Mouse (Mus musculus): ENCODE results near the gene Masp1. TPM values are rescaled to one million over a fixed set of nuclear protein-coding genes. Genes with fewer than 3 reads are reported as not detected.

Masp1 gene
- total RNA-seq, 2 experiments from 2014 or later = 11.6 to 13.4 TPM

DNA sequence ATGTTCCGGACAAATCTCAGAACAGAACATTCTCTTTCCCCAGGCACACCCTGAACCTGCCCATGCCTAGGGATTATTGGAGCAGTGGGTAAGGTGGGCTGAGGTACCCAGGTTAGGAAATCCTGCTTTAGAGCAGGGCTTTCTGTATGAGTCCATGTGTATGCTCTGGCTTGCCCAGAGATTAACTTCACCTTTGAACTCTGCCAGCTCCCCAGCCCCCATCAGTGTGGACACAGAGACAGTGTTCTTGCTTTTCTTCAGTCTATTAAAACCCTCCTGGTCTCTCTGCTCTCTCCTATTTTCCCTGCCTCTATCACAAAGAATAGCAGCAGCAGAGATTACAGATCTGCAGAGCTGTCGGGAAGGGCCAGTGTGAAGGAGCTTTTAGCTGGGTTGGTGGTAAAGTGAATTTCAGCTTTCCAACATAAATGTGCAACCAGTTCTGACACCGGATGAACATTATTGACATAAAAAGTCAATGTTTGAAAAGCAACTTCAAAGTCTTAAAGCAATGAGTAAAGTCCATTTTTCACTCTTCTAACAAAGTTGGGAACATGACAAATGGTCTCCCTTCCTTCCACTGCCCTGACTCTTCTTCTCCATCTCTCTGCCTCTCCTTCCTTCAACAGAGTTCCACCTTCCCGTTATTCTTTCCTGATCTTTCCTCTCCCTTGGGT lies 56.8 kb downstream of the Masp1 start:
- DNase-seq = no peak

DNA sequence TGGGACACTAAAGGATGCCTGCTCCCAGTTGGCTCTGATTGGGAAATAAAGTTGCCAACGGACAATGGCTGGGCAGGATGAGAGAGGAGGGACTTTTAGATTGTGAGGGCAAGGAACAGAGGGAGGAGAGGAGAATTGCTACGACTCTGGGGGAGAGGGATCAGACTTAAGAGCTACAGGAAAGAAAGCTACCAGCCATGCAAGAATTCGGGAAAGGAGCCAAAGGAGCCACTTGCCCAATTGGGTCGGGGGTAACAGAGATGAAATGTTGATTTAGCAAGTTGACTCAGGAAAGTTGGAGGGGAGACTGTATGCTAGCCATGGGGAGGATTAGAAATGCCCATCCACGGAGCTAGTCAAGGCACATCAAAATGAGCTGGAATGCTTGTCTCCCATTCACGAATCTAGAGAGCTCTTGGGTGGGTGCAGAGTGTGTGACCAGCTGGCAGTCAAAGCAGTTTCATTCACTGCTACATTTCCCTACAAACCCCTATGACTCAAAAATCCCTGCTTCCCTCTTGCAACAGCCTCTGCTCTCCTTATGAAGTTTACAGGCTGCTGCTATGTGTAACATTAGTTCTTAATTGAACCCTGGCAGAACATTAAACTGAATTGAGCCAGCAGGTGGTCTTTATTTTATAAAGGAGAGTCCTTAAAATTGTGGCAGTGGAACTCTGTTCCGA lies 61.6 kb downstream of the Masp1 start:
- no peak for DNase-seq

GRCm38 (mm10) chr16:23457338-23457737 lies 63.3 kb downstream of the Masp1 start:
- no peak for DNase-seq

GRCm38 (mm10) chr16:23456534-23456933 lies 64.1 kb downstream of the Masp1 start:
- DNase-seq = peak; percentile 44 to 55

DNA sequence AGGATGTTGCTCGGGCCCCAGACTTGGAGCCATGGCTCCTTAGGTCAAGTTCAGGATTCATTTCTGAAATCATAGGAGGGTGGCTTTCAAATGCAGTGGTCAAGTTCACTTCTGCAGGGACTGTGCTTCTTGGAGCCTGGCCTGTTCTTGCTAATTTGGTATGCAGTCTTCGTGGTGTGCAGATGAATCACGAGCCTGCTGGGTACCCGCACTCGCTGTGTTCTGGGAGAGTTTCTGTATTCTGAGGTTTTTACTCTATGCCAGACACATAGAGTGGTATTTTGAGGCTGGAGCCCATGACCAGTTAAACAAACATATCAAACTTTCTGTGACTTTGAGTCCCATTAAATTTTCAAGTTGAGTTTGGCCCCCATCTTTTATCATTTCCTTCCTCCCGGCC lies 66.2 kb downstream of the Masp1 start:
- DNase-seq = no peak

DNA sequence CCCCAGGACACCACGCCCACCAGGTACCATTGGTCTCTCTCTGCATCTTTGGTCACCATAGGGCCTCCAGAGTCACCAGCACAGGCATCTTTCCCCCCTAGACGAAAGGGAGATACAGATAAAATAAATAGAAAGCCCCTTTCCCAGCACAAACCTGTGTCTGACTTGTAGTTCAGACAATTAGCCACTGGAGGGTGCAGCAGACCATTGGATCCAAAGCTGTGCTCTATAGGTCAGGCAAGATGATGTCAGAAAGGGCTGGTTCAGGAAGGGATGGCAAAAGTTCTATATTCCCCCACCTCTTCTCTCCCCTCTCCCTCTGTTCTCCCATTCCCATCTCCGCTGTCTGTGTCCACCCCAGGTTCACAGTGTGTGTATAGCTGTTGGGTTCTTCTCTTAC lies 68.1 kb downstream of the Masp1 start:
- peak; percentile 22 to 72 for DNase-seq

- no peak for DNase-seq
Measured at GRCm38 (mm10) chr16:23450816-23451215, 69.8 kb downstream of the Masp1 start.

GRCm38 (mm10) chr16:23449946-23450345 lies 70.7 kb downstream of the Masp1 start:
- DNase-seq = no peak

- DNase-seq = peak; percentile 36 to 51
Measured at GRCm38 (mm10) chr16:23444231-23444630, 76.4 kb downstream of the Masp1 start.

DNA sequence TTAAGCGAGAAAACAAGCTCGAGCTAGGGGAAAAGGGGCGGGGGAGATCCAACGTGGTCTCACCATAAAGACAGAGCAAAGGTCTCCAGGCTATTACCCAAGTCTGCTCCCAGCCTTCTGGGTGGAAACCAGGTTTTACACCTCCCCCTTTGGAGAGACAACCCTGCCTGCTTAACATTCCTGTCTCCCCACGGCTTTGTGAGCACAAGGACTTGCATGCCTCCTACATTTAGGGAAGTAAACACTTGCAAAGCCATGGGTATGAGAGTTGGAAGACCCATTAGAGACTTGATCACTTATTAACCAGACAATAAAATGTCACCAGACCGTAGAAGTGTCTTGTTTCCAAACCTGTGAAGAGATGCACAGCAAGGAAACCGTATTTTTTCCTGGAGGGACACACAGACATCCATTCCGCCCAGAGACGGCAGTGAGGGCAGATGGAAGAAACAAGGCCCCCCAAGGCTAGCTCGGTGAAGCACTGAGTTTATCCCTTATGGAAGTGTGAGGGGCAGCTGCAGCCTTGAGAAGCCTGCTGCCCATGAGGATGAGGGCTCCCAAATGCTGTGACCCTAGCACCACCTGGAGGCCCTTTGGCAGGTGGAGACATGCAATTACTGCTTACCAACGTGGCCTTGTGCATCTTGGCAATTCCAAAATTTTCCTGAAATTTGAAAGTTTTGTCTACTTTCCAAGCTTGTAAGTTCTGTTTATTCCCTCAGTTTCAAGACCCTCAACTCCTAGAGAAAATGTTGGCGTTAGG lies 83.0 kb downstream of the Masp1 start:
- no peak for DNase-seq

- no peak for DNase-seq
Measured at GRCm38 (mm10) chr16:23429991-23430390, 90.6 kb downstream of the Masp1 start.

GRCm38 (mm10) chr16:23428647-23429319 lies 91.8 kb downstream of the Masp1 start, which contains the start of gene Rtp1:
Gene Rtp1, plus strand, starts transcription at chr16:23429133.
- no peak for DNase-seq

DNA sequence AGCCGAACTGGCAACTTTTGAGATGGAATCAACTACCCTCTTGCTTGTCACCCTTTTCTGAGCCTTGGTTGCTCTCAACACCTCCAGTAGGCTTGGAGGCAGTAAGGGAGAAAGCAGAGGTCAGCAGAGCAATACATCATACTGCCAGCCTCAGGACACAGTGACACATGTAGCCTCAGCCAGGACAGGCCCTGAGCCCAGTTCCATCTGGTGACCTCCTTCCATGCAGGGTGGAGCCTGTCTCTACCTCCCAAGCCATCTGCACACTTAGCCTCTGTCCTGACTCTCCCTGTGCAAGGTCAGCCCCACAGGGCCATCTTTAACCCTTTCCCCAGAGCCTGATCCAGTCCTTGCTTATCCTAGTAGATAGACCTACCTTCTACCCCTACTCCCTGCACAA lies 92.9 kb downstream of the Masp1 start:
- DNase-seq = no peak

DNA sequence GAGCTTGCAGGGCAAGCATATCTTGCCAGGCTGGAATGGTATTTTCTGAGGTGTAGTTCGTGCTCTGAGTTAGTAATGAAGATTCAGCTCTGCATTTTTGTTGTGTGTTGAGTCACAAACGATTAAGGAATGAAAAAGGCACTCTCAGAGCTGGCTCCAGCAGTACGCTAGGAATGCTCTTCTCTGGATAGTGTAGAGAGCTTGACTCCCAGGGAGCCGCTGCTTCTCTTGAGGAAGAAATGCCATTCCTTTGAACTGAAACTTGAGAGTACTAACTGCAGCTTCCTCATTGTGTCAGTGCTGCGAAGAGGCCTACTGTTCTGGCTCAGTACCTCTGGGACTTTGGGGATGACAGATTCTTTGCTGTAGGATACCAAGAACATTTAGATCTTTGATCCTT lies 96.8 kb downstream of the Masp1 start:
- no peak for DNase-seq

- no peak for DNase-seq
Measured at GRCm38 (mm10) chr16:23419565-23420085, 101.0 kb downstream of the Masp1 start.

DNA sequence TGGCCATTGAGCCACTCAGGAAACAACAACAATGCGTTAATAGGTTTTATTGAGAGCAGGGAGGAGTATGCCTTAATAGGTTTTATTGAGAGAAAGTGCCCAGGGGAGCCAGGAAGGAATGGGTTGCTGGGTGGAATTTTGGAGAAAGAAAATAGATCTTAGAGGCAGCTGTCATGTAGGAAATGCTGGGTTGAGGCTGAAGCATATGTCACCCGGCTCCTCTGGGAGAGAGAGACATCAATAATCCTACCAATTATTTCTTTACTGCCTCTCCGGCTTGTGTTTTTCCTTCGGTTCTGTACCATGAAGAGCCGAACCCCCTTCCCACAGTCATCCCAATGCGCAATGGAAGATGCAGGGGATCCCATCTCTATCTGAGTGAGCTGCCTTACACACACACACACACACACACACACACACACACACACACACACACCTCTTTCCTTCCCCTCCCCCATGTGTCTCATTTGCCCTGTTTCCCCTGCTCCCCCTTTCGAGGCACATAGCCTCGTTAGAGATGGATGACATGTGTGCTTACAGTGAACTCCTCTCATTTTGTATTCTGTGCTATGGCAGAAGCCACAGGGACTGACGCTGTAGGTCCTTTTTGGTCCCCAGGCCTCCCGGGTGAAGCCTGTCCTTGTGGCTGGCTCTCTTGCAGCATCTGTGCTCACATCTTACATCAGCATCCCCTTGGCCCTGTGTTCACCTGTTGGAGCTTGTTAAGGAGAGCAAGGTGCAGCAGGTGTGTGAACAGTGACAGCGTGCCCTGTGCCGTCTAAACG lies 103.0 kb downstream of the Masp1 start:
- no peak for DNase-seq

GRCm38 (mm10) chr16:23416657-23417293 lies 103.8 kb downstream of the Masp1 start:
- peak; percentile 33 to 36 for DNase-seq

DNA sequence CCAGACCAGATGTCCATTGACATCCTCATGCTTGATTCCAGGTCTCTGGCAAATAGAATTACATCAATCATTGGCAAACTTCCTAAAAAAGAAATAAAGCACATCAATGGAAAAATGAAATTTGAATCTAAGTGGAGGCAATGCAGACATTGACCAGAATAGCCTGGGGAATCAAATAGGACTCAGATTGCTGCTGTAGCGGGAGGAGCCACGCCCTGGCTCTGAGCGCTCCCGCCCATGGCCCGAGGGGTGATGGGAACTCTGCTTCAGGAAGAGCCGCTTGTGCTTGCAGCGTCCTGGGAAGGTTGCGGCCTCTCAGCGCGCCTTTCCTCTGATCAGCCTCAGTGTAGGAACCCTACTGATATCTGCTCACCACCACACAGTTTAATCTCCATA lies 104.4 kb downstream of the Masp1 start:
- peak; percentile 64 to 66 for DNase-seq

DNA sequence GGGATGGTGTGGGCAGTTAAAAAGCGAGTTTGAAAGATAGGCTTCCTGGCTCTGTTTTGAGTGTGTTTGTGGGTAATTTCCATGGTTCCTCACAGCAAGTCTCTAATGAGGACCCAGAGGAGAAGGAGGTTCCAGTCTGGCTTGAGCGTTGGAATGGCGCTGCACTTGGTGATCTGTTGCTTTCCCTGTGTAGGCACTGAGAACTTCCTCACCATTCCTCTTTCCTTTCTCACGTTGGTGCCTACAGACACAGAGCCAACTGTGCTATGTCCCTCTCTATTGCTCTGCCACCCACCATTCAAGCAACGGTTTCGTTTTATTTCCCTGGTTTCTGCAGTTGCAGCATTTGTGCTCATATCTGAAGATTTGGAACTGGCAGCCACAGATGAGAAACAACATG lies 107.7 kb downstream of the Masp1 start:
- no peak for DNase-seq

DNA sequence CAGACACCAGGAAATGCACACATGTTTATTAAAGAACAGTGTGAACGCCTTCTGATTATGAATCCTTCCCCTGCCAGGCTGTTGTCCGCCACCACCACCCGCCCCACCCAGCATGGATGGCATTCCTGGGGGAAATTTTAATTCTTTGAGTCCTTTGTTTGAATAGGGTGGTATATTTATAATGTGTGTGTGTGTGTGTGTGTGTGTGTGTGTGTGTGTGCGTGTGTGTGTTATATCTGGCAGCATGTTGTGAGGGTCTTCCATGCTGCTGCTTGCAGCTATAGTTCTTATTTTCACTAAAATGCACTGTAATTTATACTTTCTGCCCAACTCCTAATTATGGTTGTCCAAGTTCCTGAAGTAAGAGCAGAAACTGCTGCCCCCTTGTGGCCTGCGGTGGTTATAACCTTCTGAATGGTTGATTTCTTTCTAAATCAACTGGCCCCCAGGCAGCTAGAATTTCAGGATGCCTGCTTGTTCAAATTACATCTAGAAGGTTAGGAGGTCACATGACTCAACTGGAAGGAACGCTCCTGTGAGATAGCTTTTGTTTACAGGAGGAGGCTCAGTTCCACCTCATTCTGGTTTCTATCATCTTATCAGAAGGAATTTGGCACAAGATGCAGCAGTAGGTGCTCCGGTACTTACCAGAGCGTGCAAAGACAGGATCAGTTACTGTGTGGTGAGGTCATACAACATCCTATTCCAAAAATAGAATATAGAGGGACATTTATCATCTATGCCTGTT lies 117.4 kb downstream of the Masp1 start:
- DNase-seq = peak; percentile 62 to 88

Measured in heart, adult 18-20 months (tissue).